Mouse (Mus musculus): ENCODE measurements around the gene Igsf21.
A peak's percentile ranks its signal among the peaks of the same experiment; 100 is the strongest.

Igsf21 gene

GRCm38 (mm10) chr4:140246180-140247005 is at the start of gene Igsf21:
Igsf21 (minus strand) TSS chr4:140246784.
- no peak for DNase-seq (ENCODE audit: low spot score in 2 of 2)

GRCm38 (mm10) chr4:140285726-140286316 is 39.2 kb upstream of the Igsf21 start:
- peak; percentile 30 to 38 for DNase-seq (ENCODE audit: low spot score in 2 of 2)

- no peak for DNase-seq (ENCODE audit: low spot score in 2 of 2)
These were observed 36.8 kb upstream of the Igsf21 start for GRCm38 (mm10) chr4:140283398-140283797.

GRCm38 (mm10) chr4:140278269-140278668 is 31.7 kb upstream of the Igsf21 start:
- no peak for DNase-seq (ENCODE audit: low spot score in 2 of 2)

- DNase-seq (ENCODE audit: low spot score in 2 of 2), result no peak
These were observed 25.3 kb upstream of the Igsf21 start for GRCm38 (mm10) chr4:140271913-140272312.

GRCm38 (mm10) chr4:140270451-140270850 is 23.9 kb upstream of the Igsf21 start:
- DNase-seq (ENCODE audit: low spot score in 2 of 2), result no peak

GRCm38 (mm10) chr4:140269184-140269840 is 22.7 kb upstream of the Igsf21 start:
- DNase-seq (ENCODE audit: low spot score in 2 of 2), result no peak

GRCm38 (mm10) chr4:140267835-140268234 is 21.3 kb upstream of the Igsf21 start:
- DNase-seq (ENCODE audit: low spot score in 2 of 2), result no peak

- no peak for DNase-seq (ENCODE audit: low spot score in 2 of 2)
These were observed 20.5 kb upstream of the Igsf21 start for GRCm38 (mm10) chr4:140267086-140267485.

GRCm38 (mm10) chr4:140258968-140259367 is 12.4 kb upstream of the Igsf21 start:
- no peak for DNase-seq (ENCODE audit: low spot score in 2 of 2)

- DNase-seq (ENCODE audit: low spot score in 2 of 2), result peak in 1 of 2 experiments; percentile 55
These were observed 5.8 kb upstream of the Igsf21 start for GRCm38 (mm10) chr4:140252369-140252768.

- no peak for DNase-seq (ENCODE audit: low spot score in 2 of 2)
These were observed 2.6 kb upstream of the Igsf21 start for GRCm38 (mm10) chr4:140249011-140249744.

GRCm38 (mm10) chr4:140248396-140248795 is 1.8 kb upstream of the Igsf21 start:
- no peak for DNase-seq (ENCODE audit: low spot score in 2 of 2)

GRCm38 (mm10) chr4:140247006-140248003 is 721 bp upstream of the Igsf21 start:
- no peak for DNase-seq (ENCODE audit: low spot score in 2 of 2)

GRCm38 (mm10) chr4:140245286-140246179 is 1.1 kb downstream of the Igsf21 start:
- DNase-seq (ENCODE audit: low spot score in 2 of 2), result peak in 1 of 2 experiments; percentile 37

- DNase-seq (ENCODE audit: low spot score in 2 of 2), result no peak
These were observed 1.7 kb downstream of the Igsf21 start for GRCm38 (mm10) chr4:140244835-140245234.

- DNase-seq (ENCODE audit: low spot score in 2 of 2), result no peak
These were observed 2.3 kb downstream of the Igsf21 start for GRCm38 (mm10) chr4:140244161-140244813.

- no peak for DNase-seq (ENCODE audit: low spot score in 2 of 2)
These were observed 3.4 kb downstream of the Igsf21 start for GRCm38 (mm10) chr4:140243231-140243630.

GRCm38 (mm10) chr4:140242291-140242690 is 4.3 kb downstream of the Igsf21 start:
- DNase-seq (ENCODE audit: low spot score in 2 of 2), result no peak

All from frontal cortex, postnatal 14 days (tissue).